Mouse (Mus musculus) small intestine, adult 2 months (tissue): ENCODE measurements around the gene Golph3.

Experiments
- CTCF ChIP-seq: fragments of 200-500 bp; IDR thresholded peaks from 2 replicates; pipeline ENCODE4 v1.5.1; 2012; ENCODE audit warnings: low read depth, mild to moderate bottlenecking, control low read depth, inconsistent platforms, low read length, moderate library complexity, mixed read lengths; ENCODE audit not compliant: insufficient replicate concordance, insufficient read length; ENCODE audit errors: extremely low read depth
- POLR2A ChIP-seq: fragments of 200-500 bp; IDR thresholded peaks from 2 replicates; pipeline ENCODE4 v1.6.1; 2012; ENCODE audit warnings: low read depth, mild to moderate bottlenecking, control low read depth, inconsistent platforms, low read length, moderate library complexity

DNA sequence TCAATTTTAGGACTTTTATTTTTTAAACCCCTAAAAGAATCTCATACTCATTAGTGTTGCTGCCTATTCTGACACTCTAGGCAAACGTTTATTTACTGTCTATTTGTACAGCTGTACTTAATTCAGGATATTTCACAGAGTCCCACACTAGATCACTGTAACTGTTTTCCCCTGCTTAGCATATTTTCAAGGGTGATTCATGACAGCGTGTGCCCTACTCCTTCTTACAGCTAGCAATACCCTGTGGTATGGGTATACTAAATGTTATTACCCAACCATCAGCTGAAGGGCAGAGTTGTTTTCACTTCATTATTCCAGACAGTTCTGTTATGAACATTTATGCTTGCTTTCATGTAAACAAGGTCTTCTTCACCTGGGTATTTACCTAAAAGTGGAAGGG is 5.3 kb upstream of the Golph3 start:
- TF ChIP-seq CTCF (no peak), POLR2A (no peak)
